In genomic region chr5:34608226-34608625, GRCm38 (mm10) we compare ENCODE assay signal across 29 mouse cellular contexts. TPM values are rescaled to one million over a fixed set of nuclear protein-coding genes. Genes with fewer than 3 reads are reported as not detected.
DNase-seq lines count a peak whose midpoint lies in the region; ATAC-seq and TF ChIP-seq lines count a peak whose summit lies in the region.
"Had no signal": no experiment of that assay in that cellular context is flagged by ENCODE, and none has a peak within 500 bp of the region (broad histone marks: within the 10 kb centered on the region; RNA-seq: fewer than 3 reads in every experiment).

No protein-coding gene starts in this region.

- H3K9me3 ChIP-seq in forebrain, postnatal 0 days (ENCODE audit: low read length): no peaks in the 10 kb centered on the region
- no peaks in the 10 kb centered on the region for H3K9me3 ChIP-seq in forebrain, embryonic 12.5 days
- H3K9me3 ChIP-seq: forebrain, embryonic 15.5 days; heart, embryonic 12.5 days; intestine, embryonic 15.5 days; liver, embryonic 12.5 days had no signal

- no peak overlapping the region for H3K27ac ChIP-seq in forebrain, postnatal 0 days (ENCODE audit: low read depth, low read length)
- H3K27ac ChIP-seq in forebrain, embryonic 12.5 days: no peak overlapping the region
- H3K27ac ChIP-seq: forebrain, embryonic 15.5 days; gastrocnemius, adult 2 months; heart, adult 2 months; intestine, embryonic 15.5 days; liver, embryonic 12.5 days had no signal

- no peak overlapping the region for H3K4me2 ChIP-seq in forebrain, postnatal 0 days (ENCODE audit: low read depth)
- H3K4me2 ChIP-seq in forebrain, embryonic 12.5 days: no peak overlapping the region
- H3K4me2 ChIP-seq: forebrain, embryonic 15.5 days; heart, embryonic 12.5 days; intestine, embryonic 15.5 days; liver, embryonic 12.5 days; midbrain, embryonic 11.5 days had no signal

- 74% methylated on average over 3 of the region's 3 CpGs for WGBS in forebrain, postnatal 0 days
- WGBS in forebrain, embryonic 12.5 days: 81% methylated on average over 3 of the region's 3 CpGs

- DNase-seq in cerebellum, postnatal 4 days (ENCODE audit: low spot score in 2 of 2): no peak
- DNase-seq in cerebellum, adult 11-12 months: peak; percentile 51
- peak; percentile 57 for DNase-seq in cerebellum, adult 9-11 months
- DNase-seq in retina, postnatal 1 day: peak; percentile 4
- no peak for DNase-seq in spleen, postnatal 36 days (ENCODE audit: low spot score in 2 of 2)
- DNase-seq in forebrain, postnatal 0 days: no peak
- DNase-seq: adrenal gland, postnatal 10 days; gastrocnemius, adult 2 months; gastrocnemius, postnatal 36 days; heart, adult 2 months; kidney, adult 2 months; kidney, postnatal 36 days; layer of hippocampus, postnatal 36 days; left cerebral cortex, postnatal 4 days; liver, postnatal 0 days; lung, postnatal 36 days; right cerebral cortex, postnatal 14 days; thymus, postnatal 25 days had no signal

- H3K36me3 ChIP-seq in forebrain, postnatal 0 days (ENCODE audit: insufficient read depth): peaks cover 46% of the 10 kb centered on the region
- peaks cover 61% of the 10 kb centered on the region for H3K36me3 ChIP-seq in forebrain, embryonic 12.5 days (replicated peaks)

- H3K27me3 ChIP-seq in forebrain, postnatal 0 days (ENCODE audit: insufficient read depth, low read length): no peaks in the 10 kb centered on the region
- H3K27me3 ChIP-seq in forebrain, embryonic 12.5 days: no peaks in the 10 kb centered on the region
- H3K27me3 ChIP-seq: CH12.LX; forebrain, embryonic 15.5 days; heart, embryonic 12.5 days; intestine, embryonic 15.5 days; liver, embryonic 12.5 days; Patski had no signal

- no peak for TF ChIP-seq CTCF in forebrain, postnatal 0 days (IDR thresholded peaks at IDR 0.05; ENCODE audit: low read depth)

- no peaks in the 10 kb centered on the region for H3K4me1 ChIP-seq in forebrain, postnatal 0 days (ENCODE audit: insufficient read depth)
- no peaks in the 10 kb centered on the region for H3K4me1 ChIP-seq in forebrain, embryonic 12.5 days
- H3K4me1 ChIP-seq: forebrain, embryonic 15.5 days; intestine, embryonic 15.5 days; liver, embryonic 12.5 days had no signal

- no peak overlapping the region for H3K9ac ChIP-seq in forebrain, postnatal 0 days
- no peak overlapping the region for H3K9ac ChIP-seq in forebrain, embryonic 12.5 days
- H3K9ac ChIP-seq: forebrain, embryonic 15.5 days; heart, embryonic 12.5 days; intestine, embryonic 15.5 days; liver, embryonic 12.5 days; liver, postnatal 0 days had no signal

- H3K4me3 ChIP-seq in forebrain, postnatal 0 days (ENCODE audit: low read depth, low read length): no peak overlapping the region
- H3K4me3 ChIP-seq in forebrain, embryonic 12.5 days (replicated peaks): no peak overlapping the region
- H3K4me3 ChIP-seq: forebrain, embryonic 15.5 days; gastrocnemius, adult 2 months; heart, adult 2 months; heart, embryonic 12.5 days; intestine, embryonic 15.5 days; liver, embryonic 12.5 days had no signal

- 0 out of 2 replicates have a peak, but pooled peaks have one; percentile 40 for ATAC-seq in cerebellum, adult (ENCODE audit: insufficient number of reproducible peaks, low FRiP score, low TSS enrichment)
- ATAC-seq in forebrain, postnatal 0 days: no peak
- no peak for ATAC-seq in forebrain, embryonic 12.5 days (ENCODE audit: low FRiP score)
- ATAC-seq: forebrain, embryonic 15.5 days; hindbrain, embryonic 16.5 days; intestine, embryonic 15.5 days; liver, embryonic 12.5 days; liver, postnatal 0 days; midbrain, embryonic 16.5 days; Patski had no signal

RNA-seq across cellular contexts. Expression of gene Mfsd10, which starts 28.8 kb away (rescaled TPM):
- total RNA-seq in forebrain, postnatal 0 days (2014; rRNA removed): 59.9 and 78.4 TPM in 2 replicates
- 76.0 and 95.9 TPM in 2 replicates for polyA plus RNA-seq in forebrain, postnatal 0 days (2015; fragmentation: Nextera tagmentation; extraction: Ambion mirVana)
- 78.7 and 102 TPM in 2 replicates for polyA plus RNA-seq in forebrain, embryonic 12.5 days (2016; fragmentation: Nextera tagmentation; extraction: Ambion mirVana)

RNA-seq across cellular contexts. Expression of gene Add1, which starts 34.8 kb away (rescaled TPM):
- total RNA-seq in forebrain, postnatal 0 days (2014; rRNA removed): 270 and 334 TPM in 2 replicates
- 165 and 175 TPM in 2 replicates for polyA plus RNA-seq in forebrain, postnatal 0 days (2015; fragmentation: Nextera tagmentation; extraction: Ambion mirVana)
- 197 and 211 TPM in 2 replicates for polyA plus RNA-seq in forebrain, embryonic 12.5 days (2016; fragmentation: Nextera tagmentation; extraction: Ambion mirVana)

RNA-seq across cellular contexts. Expression of gene Nop14, which starts 51.7 kb away (rescaled TPM):
- total RNA-seq in forebrain, postnatal 0 days (2014; rRNA removed): 12.1 and 14.9 TPM in 2 replicates
- 22.0 and 23.3 TPM in 2 replicates for polyA plus RNA-seq in forebrain, postnatal 0 days (2015; fragmentation: Nextera tagmentation; extraction: Ambion mirVana)
- polyA plus RNA-seq in forebrain, embryonic 12.5 days (2016; fragmentation: Nextera tagmentation; extraction: Ambion mirVana): 26.7 and 29.7 TPM in 2 replicates

RNA-seq across cellular contexts. Expression of gene Grk4, which starts 52.0 kb away (rescaled TPM):
- total RNA-seq in forebrain, postnatal 0 days (2014; rRNA removed): 2.4 and 3.5 TPM in 2 replicates
- 2.2 and 3.6 TPM in 2 replicates for polyA plus RNA-seq in forebrain, postnatal 0 days (2015; fragmentation: Nextera tagmentation; extraction: Ambion mirVana)
- 1.1 and 1.7 TPM in 2 replicates for polyA plus RNA-seq in forebrain, embryonic 12.5 days (2016; fragmentation: Nextera tagmentation; extraction: Ambion mirVana)

Comparison
In these comparisons a context has a peak if more than half of its experiments do, and no peak if none do; other contexts are left out.
1. DNase-seq: peak in cerebellum, adult 11-12 months (single experiment), cerebellum, adult 9-11 months (single experiment) and retina, postnatal 1 day (single experiment); none in cerebellum, postnatal 4 days (0 of 2), spleen, postnatal 36 days (0 of 2) and forebrain, postnatal 0 days (single experiment).